Mouse (Mus musculus) layer of hippocampus, postnatal 25 days (tissue): ENCODE measurements at regions not wholly inside any gene's neighbourhood (a gene's known extent, or its start where the extent isn't known, plus 50 kb on each side); places are given as distances from the start of the nearest gene placed in this dataset.

Source experiments
- microRNA-seq, 2 experiments: library from miRNA; unstranded; fragments of <30 nt; microRNA quantifications; one replicate each; pipeline ENCODE4 v1.2.0; 2021

Small RNA genes in the stretch of these regions (microRNA-seq; reads per million reads assigned to microRNA genes)
- 0 reads per million in 2 experiments for gene Gm22402
